In the genomic region with DNA sequence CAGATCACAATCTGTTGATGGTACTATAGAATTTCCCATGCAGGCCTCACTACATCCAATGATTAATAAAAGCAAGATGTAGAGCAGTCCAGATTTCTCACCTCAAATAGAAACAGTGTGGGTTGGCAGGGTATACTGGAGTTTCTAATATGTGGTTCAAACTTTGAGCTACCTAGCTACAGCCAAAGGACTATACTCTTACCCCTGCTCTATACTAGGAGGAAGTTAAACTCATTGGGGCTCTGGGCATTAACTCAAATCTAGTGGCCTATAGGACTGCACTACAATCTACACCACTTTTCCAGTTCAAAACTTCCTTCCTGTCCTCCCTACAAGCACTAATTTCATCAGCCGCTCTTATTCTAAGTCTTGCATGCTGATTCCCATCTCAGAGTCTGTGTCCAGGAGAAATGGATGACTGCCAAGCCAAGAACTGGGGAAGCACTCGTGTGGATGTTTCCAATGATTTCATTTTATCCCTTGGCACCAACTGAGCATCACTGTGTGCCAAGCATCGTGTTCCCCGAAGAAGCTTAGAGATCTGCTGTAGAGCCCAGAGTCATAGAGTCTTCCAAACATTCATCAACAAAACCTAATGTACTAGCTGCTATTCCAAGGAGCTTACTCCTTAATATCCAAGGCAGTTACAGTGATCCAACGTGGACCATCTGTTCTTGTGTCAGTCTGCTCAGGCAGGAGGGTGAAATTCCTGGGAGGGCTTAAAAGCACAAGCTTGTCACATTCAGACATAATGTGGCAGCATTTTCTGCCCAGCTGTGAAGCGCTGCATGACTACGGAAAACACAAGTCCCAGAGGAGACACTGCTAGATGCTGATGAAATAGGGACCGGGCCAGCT, we compare ENCODE assay signal across 8 mouse cellular contexts.
A peak's percentile ranks its signal among the peaks of the same experiment; 100 is the strongest.
DNase-seq lines count a peak whose midpoint lies in the region; ATAC-seq and TF ChIP-seq lines count a peak whose summit lies in the region.

No protein-coding gene starts in this region.

- no peak overlapping the region for H3K4me3 ChIP-seq in neural tube, embryonic 13.5 days
- H3K4me3 ChIP-seq in gastrocnemius, adult 2 months: no peak overlapping the region
- no peak overlapping the region for H3K4me3 ChIP-seq in left cerebral cortex, adult 2 months
- H3K4me3 ChIP-seq in kidney, embryonic 16.5 days (ENCODE audit: low read length): no peak overlapping the region

- peaks cover 7% of the 10 kb centered on the region; the same call in 1 of the 2 replicates for H3K4me1 ChIP-seq in neural tube, embryonic 13.5 days (replicated peaks)
- H3K4me1 ChIP-seq in kidney, embryonic 16.5 days (ENCODE audit: insufficient read depth, low read length): no peaks in the 10 kb centered on the region

- no peaks in the 10 kb centered on the region for H3K36me3 ChIP-seq in neural tube, embryonic 13.5 days
- H3K36me3 ChIP-seq in kidney, embryonic 16.5 days (ENCODE audit: insufficient read depth, low read length): no peaks in the 10 kb centered on the region

- H3K9ac ChIP-seq in neural tube, embryonic 13.5 days: no peak overlapping the region
- no peak overlapping the region for H3K9ac ChIP-seq in kidney, embryonic 16.5 days (replicated peaks; ENCODE audit: low read length)

- H3K27me3 ChIP-seq in neural tube, embryonic 13.5 days: no peaks in the 10 kb centered on the region
- no peaks in the 10 kb centered on the region for H3K27me3 ChIP-seq in kidney, embryonic 16.5 days (ENCODE audit: insufficient read depth, low read length)

- no peak for TF ChIP-seq CTCF in gastrocnemius, adult 2 months (IDR thresholded peaks at IDR 0.05)
- no peak for TF ChIP-seq CTCF in left cerebral cortex, adult 2 months (IDR thresholded peaks at IDR 0.05)

- WGBS in neural tube, embryonic 13.5 days: 59% methylated on average over 8 of the region's 8 CpGs
- WGBS in kidney, embryonic 16.5 days: 70% methylated on average over 8 of the region's 8 CpGs

- intact Hi-C loops in gastrocnemius, adult 2 months (cut with DNase I): no loop called here
- intact Hi-C loops in left cerebral cortex, adult 2 months (cut with DNase I): loop anchor here (10.0 kb wide), 1 partner anchor 280 kb away; a partner anchor contains a TSS

- no peaks in the 10 kb centered on the region for H3K9me3 ChIP-seq in neural tube, embryonic 13.5 days
- no peaks in the 10 kb centered on the region for H3K9me3 ChIP-seq in kidney, embryonic 16.5 days (ENCODE audit: low read length)

- ATAC-seq in neural tube, embryonic 13.5 days (ENCODE audit: low read depth): peak; percentile 47
- ATAC-seq in kidney, embryonic 16.5 days (ENCODE audit: low FRiP score, low TSS enrichment): no peak

- DNase-seq in neural tube, embryonic 10.5 days (ENCODE audit: extremely low spot score, low spot score): no peak
- DNase-seq in gastrocnemius, adult 2 months: peak; percentile 38
- peak; percentile 18 to 20 for DNase-seq in left cerebral cortex, adult 2 months (ENCODE audit: extremely low spot score in 1 of 2, low spot score in 2 of 2)
- peak; percentile 53 to 65 for DNase-seq in right cerebral cortex, postnatal 10 days (ENCODE audit: low spot score in 2 of 2)
- DNase-seq in spleen, adult 12 weeks (ENCODE audit: low spot score): no peak
- DNase-seq in spleen, postnatal 10 days (ENCODE audit: low spot score in 2 of 2): no peak

- H3K4me2 ChIP-seq in neural tube, embryonic 13.5 days: no peak overlapping the region
- H3K4me2 ChIP-seq in kidney, embryonic 16.5 days (replicated peaks; ENCODE audit: low read depth, low read length): no peak overlapping the region

- H3K27ac ChIP-seq in neural tube, embryonic 13.5 days (replicated peaks): 0 out of 2 replicates have a peak overlapping the region, but pooled peaks have one; percentile 15
- no peak overlapping the region for H3K27ac ChIP-seq in gastrocnemius, adult 2 months
- no peak overlapping the region for H3K27ac ChIP-seq in left cerebral cortex, adult 2 months
- H3K27ac ChIP-seq in kidney, embryonic 16.5 days (ENCODE audit: low read length): no peak overlapping the region

Comparison
In these comparisons a context has a peak if more than half of its experiments do, and no peak if none do; other contexts are left out.
1. DNase-seq: peak in gastrocnemius, adult 2 months (single experiment), left cerebral cortex, adult 2 months (2 of 2) and right cerebral cortex, postnatal 10 days (2 of 2); none in neural tube, embryonic 10.5 days (single experiment), spleen, adult 12 weeks (single experiment) and spleen, postnatal 10 days (0 of 2).